In genomic region chr10:93749267-93750192, GRCm38 (mm10) we compare ENCODE assay signal across 10 mouse cellular contexts.
DNase-seq lines count a peak whose midpoint lies in the region; TF ChIP-seq lines count a peak whose summit lies in the region.
"Had no signal": no experiment of that assay in that cellular context is flagged by ENCODE, and none has a peak within 500 bp of the region (broad histone marks: within the 10 kb centered on the region; RNA-seq: fewer than 3 reads in every experiment).

No protein-coding gene starts in this region.

- H3K27ac ChIP-seq in kidney, adult 2 months (ENCODE audit: insufficient read depth, low read depth, low read length), result peak overlapping the region; percentile 75
- H3K27ac ChIP-seq: hindbrain, embryonic 12.5 days had no signal

- DNase-seq in kidney, adult 2 months, result peak; percentile 39
- DNase-seq in kidney, adult 18-20 months, result no peak
- DNase-seq in Muller cell, postnatal 12 days (ENCODE audit: inconsistent ontology term), result peak; percentile 32
- peak; percentile 53 for DNase-seq in gastrocnemius, postnatal 25 days
- peak; percentile 66 for DNase-seq in lung, postnatal 36 days
- no peak for DNase-seq in T-cell, adult 2 months (ENCODE audit: low spot score)
- no peak for DNase-seq in frontal cortex, postnatal 10 days (ENCODE audit: low spot score in 2 of 2)
- DNase-seq: right cerebral cortex, postnatal 25 days had no signal

- no peaks in the 10 kb centered on the region for H3K36me3 ChIP-seq in kidney, adult 2 months (ENCODE audit: control insufficient read depth, insufficient read depth, low read length)
- H3K36me3 ChIP-seq: hindbrain, embryonic 12.5 days had no signal

- WGBS in kidney, adult 2 months, result 37% methylated on average over 21 of the region's 21 CpGs

- TF ChIP-seq POLR2A in kidney, adult 2 months (IDR thresholded peaks at IDR 0.05; ENCODE audit: low read depth, low read length), result no peak

- H3K27me3 ChIP-seq in kidney, adult 2 months (replicated peaks; ENCODE audit: control insufficient read depth, insufficient read depth, low read length), result no peaks in the 10 kb centered on the region
- H3K27me3 ChIP-seq: hindbrain, embryonic 12.5 days had no signal

- H3K4me1 ChIP-seq in kidney, adult 2 months (ENCODE audit: control insufficient read depth, insufficient read depth, low read length), result peaks cover 7% of the 10 kb centered on the region; the same call in 1 of the 2 replicates

- no peak for TF ChIP-seq CTCF in kidney, adult 2 months (conservative IDR thresholded peaks at IDR 0.05; ENCODE audit: insufficient read depth, insufficient read length, low read depth, low read length)

- no peak overlapping the region for H3K4me3 ChIP-seq in kidney, adult 2 months (ENCODE audit: insufficient read depth, low read depth, low read length)
- H3K4me3 ChIP-seq: hindbrain, embryonic 12.5 days; megakaryocyte, embryonic 14.5 days had no signal

Comparison
In these comparisons a context has a peak if more than half of its experiments do, and no peak if none do; other contexts are left out.
1. DNase-seq: peak in kidney, adult 2 months (single experiment), Muller cell, postnatal 12 days (single experiment), gastrocnemius, postnatal 25 days (single experiment) and lung, postnatal 36 days (single experiment); none in kidney, adult 18-20 months (single experiment), T-cell, adult 2 months (single experiment) and frontal cortex, postnatal 10 days (0 of 2).